Mouse (Mus musculus): ENCODE measurements at regions not wholly inside any gene's neighbourhood (a gene's known extent, or its start where the extent isn't known, plus 50 kb on each side); places are given as distances from the start of the nearest gene placed in this dataset.

GRCm38 (mm10) chr12:26631111-26631794, 162.2 kb downstream of the Cmpk2 start:
- TF ChIP-seq CTCF (conservative IDR thresholded peaks at IDR 0.05; ENCODE audit: low read length): no peak
- TF ChIP-seq NANOG (IDR thresholded peaks at IDR 0.05; ENCODE audit: borderline replicate concordance, low read length): no peak
- no peak for TF ChIP-seq POU5F1 (IDR thresholded peaks at IDR 0.05; ENCODE audit: borderline replicate concordance, low read length)
- Histone ChIP-seq H3K9me3 (ENCODE audit: low read length) (no peaks in the 10 kb centered on the region), H3K36me3 (ENCODE audit: insufficient read depth, low read length) (no peaks in the 10 kb centered on the region), H3K27me3 (ENCODE audit: insufficient read depth, low read length) (no peaks in the 10 kb centered on the region), H3K4me1 (replicated peaks; ENCODE audit: low read depth, low read length) (peaks cover 4% of the 10 kb centered on the region; the same call in 1 of the 2 replicates), H3K4me3 (replicated peaks; ENCODE audit: low read length) (no peak overlapping the region)

DNA sequence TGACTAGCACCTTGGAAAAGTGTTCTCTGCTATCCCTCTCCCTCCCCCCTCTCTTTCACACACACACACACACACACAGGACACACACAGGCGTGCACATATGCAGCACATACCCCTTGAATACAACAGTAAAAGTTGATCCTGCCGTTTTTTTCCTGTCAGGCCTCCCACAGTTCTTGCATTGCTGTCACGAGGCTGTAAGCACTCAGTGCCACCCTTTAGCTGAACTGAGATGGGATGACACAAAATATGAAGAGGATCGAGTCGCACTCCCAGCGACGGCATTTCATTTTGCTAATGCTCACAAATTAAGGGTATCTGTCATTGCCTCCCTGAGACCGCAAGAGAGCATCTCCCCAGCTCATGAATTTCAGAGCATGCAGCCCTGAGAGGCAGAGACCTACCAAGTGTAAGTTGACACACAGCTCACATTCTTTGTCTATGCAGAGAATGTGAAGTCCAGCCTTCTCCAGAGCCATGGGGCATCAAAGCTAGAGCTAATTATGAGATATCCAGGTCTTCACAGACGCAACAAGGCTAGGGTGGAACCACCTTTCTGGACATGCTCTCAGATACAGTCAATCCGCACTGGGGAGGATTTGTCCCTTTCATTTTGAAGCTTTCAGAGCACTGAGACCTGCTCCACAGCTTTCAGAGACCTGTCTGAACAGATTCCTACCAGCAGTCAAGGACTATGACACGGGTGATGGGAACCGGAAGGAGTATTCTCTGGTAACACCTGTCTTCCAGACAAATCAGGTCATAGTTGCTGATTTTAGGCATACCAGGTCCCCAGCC, 152.3 kb downstream of the Cmpk2 start:
- Histone ChIP-seq H3K4me3 (replicated peaks; ENCODE audit: low read length) (no peak overlapping the region), H3K9me3 (ENCODE audit: low read length) (no peaks in the 10 kb centered on the region), H3K4me1 (replicated peaks; ENCODE audit: low read depth, low read length) (no peaks in the 10 kb centered on the region), H3K36me3 (ENCODE audit: insufficient read depth, low read length) (no peaks in the 10 kb centered on the region), H3K27me3 (ENCODE audit: insufficient read depth, low read length) (no peaks in the 10 kb centered on the region)
- TF ChIP-seq NANOG (IDR thresholded peaks at IDR 0.05; ENCODE audit: borderline replicate concordance, low read length): no peak
- TF ChIP-seq POU5F1 (IDR thresholded peaks at IDR 0.05; ENCODE audit: borderline replicate concordance, low read length): no peak
- TF ChIP-seq CTCF (conservative IDR thresholded peaks at IDR 0.05; ENCODE audit: low read length): no peak

GRCm38 (mm10) chr12:26620501-26621134, 151.6 kb downstream of the Cmpk2 start:
- TF ChIP-seq POU5F1 (IDR thresholded peaks at IDR 0.05; ENCODE audit: borderline replicate concordance, low read length) (no peak), CTCF (conservative IDR thresholded peaks at IDR 0.05; ENCODE audit: low read length) (no peak), NANOG (IDR thresholded peaks at IDR 0.05; ENCODE audit: borderline replicate concordance, low read length) (no peak)
- Histone ChIP-seq H3K4me1 (replicated peaks; ENCODE audit: low read depth, low read length) (no peaks in the 10 kb centered on the region), H3K36me3 (ENCODE audit: insufficient read depth, low read length) (no peaks in the 10 kb centered on the region)

GRCm38 (mm10) chr12:26617969-26618368, 149.0 kb downstream of the Cmpk2 start:
- no peak overlapping the region for H3K4me3 ChIP-seq (replicated peaks; ENCODE audit: low read length)
- H3K27me3 ChIP-seq (ENCODE audit: insufficient read depth, low read length): no peaks in the 10 kb centered on the region
- H3K9me3 ChIP-seq (ENCODE audit: low read length): no peaks in the 10 kb centered on the region
- H3K4me1 ChIP-seq (replicated peaks; ENCODE audit: low read depth, low read length): no peaks in the 10 kb centered on the region
- H3K36me3 ChIP-seq (ENCODE audit: insufficient read depth, low read length): no peaks in the 10 kb centered on the region
- TF ChIP-seq POU5F1 (IDR thresholded peaks at IDR 0.05; ENCODE audit: borderline replicate concordance, low read length) (no peak), CTCF (conservative IDR thresholded peaks at IDR 0.05; ENCODE audit: low read length) (no peak), NANOG (IDR thresholded peaks at IDR 0.05; ENCODE audit: borderline replicate concordance, low read length) (no peak)

More at GRCm38 (mm10) chr12:26620501-26621134, 151.6 kb downstream of the Cmpk2 start:
- no peaks in the 10 kb centered on the region for H3K9me3 ChIP-seq (ENCODE audit: low read length)
- H3K27me3 ChIP-seq (ENCODE audit: insufficient read depth, low read length): no peaks in the 10 kb centered on the region
- no peak overlapping the region for H3K4me3 ChIP-seq (replicated peaks; ENCODE audit: low read length)

GRCm38 (mm10) chr12:26613086-26613705, 144.2 kb downstream of the Cmpk2 start:
- no peaks in the 10 kb centered on the region for H3K27me3 ChIP-seq (ENCODE audit: insufficient read depth, low read length)
- no peaks in the 10 kb centered on the region for H3K9me3 ChIP-seq (ENCODE audit: low read length)
- H3K4me3 ChIP-seq (replicated peaks; ENCODE audit: low read length): no peak overlapping the region
- TF ChIP-seq POU5F1 (IDR thresholded peaks at IDR 0.05; ENCODE audit: borderline replicate concordance, low read length) (no peak), NANOG (IDR thresholded peaks at IDR 0.05; ENCODE audit: borderline replicate concordance, low read length) (no peak), CTCF (conservative IDR thresholded peaks at IDR 0.05; ENCODE audit: low read length) (no peak)
- no peaks in the 10 kb centered on the region for H3K4me1 ChIP-seq (replicated peaks; ENCODE audit: low read depth, low read length)
- H3K36me3 ChIP-seq (ENCODE audit: insufficient read depth, low read length): no peaks in the 10 kb centered on the region

DNA sequence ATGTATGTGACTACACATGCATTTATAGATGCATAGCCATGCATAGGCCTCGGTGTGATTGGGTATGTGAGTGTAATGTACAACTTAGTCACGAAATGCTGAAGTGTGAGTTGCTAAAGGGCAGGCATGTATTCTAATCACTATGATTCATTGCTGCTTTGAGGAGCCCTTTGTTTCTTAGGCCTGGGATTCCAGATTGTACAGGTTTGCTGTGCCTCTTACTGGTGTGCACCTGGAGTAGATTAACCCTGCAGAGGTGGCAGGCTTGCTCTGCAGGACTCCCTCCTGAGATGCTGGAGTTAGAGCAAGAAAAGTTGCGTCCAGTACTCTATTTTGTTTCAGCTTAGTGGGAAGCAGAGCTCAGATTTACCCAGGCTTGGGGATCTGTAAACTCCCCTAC, 141.1 kb downstream of the Cmpk2 start:
- no peaks in the 10 kb centered on the region for H3K27me3 ChIP-seq (ENCODE audit: insufficient read depth, low read length)
- no peaks in the 10 kb centered on the region for H3K36me3 ChIP-seq (ENCODE audit: insufficient read depth, low read length)
- no peaks in the 10 kb centered on the region for H3K9me3 ChIP-seq (ENCODE audit: low read length)
- peaks cover 9% of the 10 kb centered on the region for H3K4me1 ChIP-seq (replicated peaks; ENCODE audit: low read depth, low read length)
- no peak overlapping the region for H3K4me3 ChIP-seq (replicated peaks; ENCODE audit: low read length)
- TF ChIP-seq CTCF (conservative IDR thresholded peaks at IDR 0.05; ENCODE audit: low read length) (no peak), POU5F1 (IDR thresholded peaks at IDR 0.05; ENCODE audit: borderline replicate concordance, low read length) (no peak), NANOG (IDR thresholded peaks at IDR 0.05; ENCODE audit: borderline replicate concordance, low read length) (no peak)

- Histone ChIP-seq H3K4me3 (replicated peaks; ENCODE audit: low read length) (no peak overlapping the region), H3K4me1 (replicated peaks; ENCODE audit: low read depth, low read length) (no peaks in the 10 kb centered on the region), H3K27me3 (ENCODE audit: insufficient read depth, low read length) (no peaks in the 10 kb centered on the region), H3K36me3 (ENCODE audit: insufficient read depth, low read length) (no peaks in the 10 kb centered on the region), H3K9me3 (ENCODE audit: low read length) (peaks cover 3% of the 10 kb centered on the region; the same call in 1 of the 2 replicates)
- TF ChIP-seq POU5F1 (IDR thresholded peaks at IDR 0.05; ENCODE audit: borderline replicate concordance, low read length) (no peak), NANOG (IDR thresholded peaks at IDR 0.05; ENCODE audit: borderline replicate concordance, low read length) (no peak)
Observed at GRCm38 (mm10) chr12:26598501-26598900, 129.5 kb downstream of the Cmpk2 start.

DNA sequence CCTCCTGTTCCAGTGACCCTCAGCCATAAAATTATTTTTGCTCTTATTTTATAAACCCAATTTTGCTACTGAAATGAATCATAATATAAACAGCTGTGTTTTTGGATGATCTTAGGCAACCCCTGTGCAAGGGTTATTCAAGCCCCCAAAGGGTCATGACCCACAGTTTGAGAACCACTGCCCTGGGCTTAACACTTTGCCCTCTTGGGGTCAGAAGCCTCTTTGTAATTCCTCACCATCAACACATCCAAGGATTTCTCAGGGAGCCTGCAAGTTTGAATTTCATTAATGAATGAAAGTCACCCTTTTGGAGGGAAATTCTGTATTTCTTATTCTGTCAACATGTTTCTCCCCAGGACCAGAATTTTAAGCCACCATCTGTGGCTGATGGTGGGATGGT, 123.1 kb downstream of the Cmpk2 start:
- no peaks in the 10 kb centered on the region for H3K27me3 ChIP-seq (ENCODE audit: insufficient read depth, low read length)
- TF ChIP-seq CTCF (conservative IDR thresholded peaks at IDR 0.05; ENCODE audit: low read length) (no peak), NANOG (IDR thresholded peaks at IDR 0.05; ENCODE audit: borderline replicate concordance, low read length) (no peak), POU5F1 (IDR thresholded peaks at IDR 0.05; ENCODE audit: borderline replicate concordance, low read length) (no peak)
- no peaks in the 10 kb centered on the region for H3K36me3 ChIP-seq (ENCODE audit: insufficient read depth, low read length)
- H3K4me3 ChIP-seq (replicated peaks; ENCODE audit: low read length): no peak overlapping the region
- H3K4me1 ChIP-seq (replicated peaks; ENCODE audit: low read depth, low read length): no peaks in the 10 kb centered on the region
- H3K9me3 ChIP-seq (ENCODE audit: low read length): peaks cover 8% of the 10 kb centered on the region; the same call in 1 of the 2 replicates

Measured in E14TG2a.4 (cell line).